Mouse (Mus musculus): ENCODE data around the gene Slc34a1.

- TF ChIP-seq ZC3H11A (IDR thresholded peaks at IDR 0.05; ENCODE audit: borderline replicate concordance, low read depth, low read length) (no peak), CHD2 (IDR thresholded peaks at IDR 0.05; ENCODE audit: low read depth, low read length) (no peak)
Observed at GRCm38 (mm10) chr13:55391626-55392029, 6.4 kb upstream of the Slc34a1 start.
